Mouse (Mus musculus) small intestine, adult 2 months (tissue): ENCODE measurements around the gene Rhbdd1.

Experiments used
- CTCF ChIP-seq: fragments of 200-500 bp; IDR thresholded peaks from 2 replicates; pipeline ENCODE4 v1.5.1; 2012; ENCODE audit warnings: low read depth, mild to moderate bottlenecking, control low read depth, inconsistent platforms, low read length, moderate library complexity, mixed read lengths; ENCODE audit not compliant: insufficient replicate concordance, insufficient read length; ENCODE audit errors: extremely low read depth
- POLR2A ChIP-seq: fragments of 200-500 bp; IDR thresholded peaks from 2 replicates; pipeline ENCODE4 v1.6.1; 2012; ENCODE audit warnings: low read depth, mild to moderate bottlenecking, control low read depth, inconsistent platforms, low read length, moderate library complexity

DNA sequence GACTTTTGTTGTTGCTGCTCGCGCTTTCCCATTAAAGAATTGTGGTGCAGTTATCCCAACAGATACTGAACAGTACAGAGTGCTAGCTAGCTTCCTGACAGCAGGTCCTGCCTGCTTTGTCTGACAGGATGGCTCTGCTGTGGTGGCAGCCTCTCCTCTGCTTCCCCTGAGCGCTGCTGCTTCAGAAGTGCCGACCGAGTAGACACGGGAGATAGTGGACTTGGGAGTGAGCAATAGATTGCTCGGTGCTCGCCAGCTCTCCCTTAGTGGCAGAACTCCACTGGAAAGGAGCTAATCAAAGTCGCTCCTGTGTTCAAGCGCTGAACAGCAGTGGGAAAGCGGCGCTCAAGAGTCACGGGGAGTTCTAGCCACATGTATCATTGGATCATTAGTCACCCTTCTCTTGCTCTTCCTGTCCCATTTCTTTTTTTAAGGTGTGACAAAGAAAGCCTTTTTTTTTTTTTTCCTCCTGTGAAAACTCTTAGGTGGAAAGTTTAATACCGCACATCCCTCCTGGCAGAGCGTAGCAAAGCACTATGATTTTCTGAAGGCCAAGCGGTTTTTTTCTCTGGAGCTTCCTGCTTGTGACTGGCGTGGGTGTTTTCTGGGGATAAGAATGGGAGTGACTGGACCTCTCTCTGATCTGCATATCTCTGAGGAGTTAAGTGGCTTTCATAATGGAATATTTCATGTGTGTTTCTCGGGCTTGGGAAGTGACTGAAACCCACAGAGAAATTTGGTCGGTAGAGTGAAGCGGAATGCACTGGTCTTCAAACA is 42.8 kb downstream of the Rhbdd1 start:
- TF ChIP-seq CTCF = no peak
- no peak for TF ChIP-seq POLR2A
